Mouse (Mus musculus) skeletal muscle tissue, adult 2 months (tissue): Measurements from ENCODE around the gene Egfl8.

Experiments used
- DNase-seq: peaks from one replicate; pipeline ENCODE4 v3.0.0-alpha.2; 2012; ENCODE audit warnings: low read depth, low spot score

Gene Egfl8

DNA sequence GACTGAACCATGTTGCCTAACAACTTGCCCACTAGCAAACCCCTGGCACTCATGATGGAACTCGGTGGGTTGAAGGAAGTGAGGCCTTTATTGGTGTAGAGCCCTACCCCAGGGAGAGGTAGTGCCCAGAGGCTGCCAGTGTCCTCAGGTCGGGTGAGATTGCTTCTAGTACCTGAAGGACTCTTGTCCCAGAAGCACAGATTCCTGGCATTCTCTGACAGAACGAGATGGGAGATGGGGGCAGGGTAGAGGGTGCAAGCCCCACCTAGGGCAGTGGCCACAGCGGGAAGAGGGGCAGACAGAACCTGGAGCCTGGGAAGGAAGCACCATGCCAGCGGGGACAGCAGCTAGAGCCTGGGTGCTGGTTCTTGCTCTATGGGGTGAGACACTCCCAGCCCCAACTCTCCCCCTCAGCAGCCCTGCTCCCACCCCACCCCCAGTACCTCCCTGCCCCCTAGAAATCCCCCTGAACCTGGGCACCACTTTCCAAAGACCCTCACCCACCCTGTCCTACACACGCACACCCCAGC lies 18.1 kb downstream of the Egfl8 start, which contains the start of gene Ager:
TSS of gene Ager (plus strand) at position 297 of the 530 bp plus-strand sequence.
- no peak for DNase-seq

GRCm38 (mm10) chr17:34596098-34596497 lies 19.7 kb downstream of the Egfl8 start:
- no peak for DNase-seq

GRCm38 (mm10) chr17:34593752-34594525 lies 21.8 kb downstream of the Egfl8 start:
- DNase-seq = no peak

GRCm38 (mm10) chr17:34592581-34593549 lies 22.9 kb downstream of the Egfl8 start:
- DNase-seq = no peak

DNA sequence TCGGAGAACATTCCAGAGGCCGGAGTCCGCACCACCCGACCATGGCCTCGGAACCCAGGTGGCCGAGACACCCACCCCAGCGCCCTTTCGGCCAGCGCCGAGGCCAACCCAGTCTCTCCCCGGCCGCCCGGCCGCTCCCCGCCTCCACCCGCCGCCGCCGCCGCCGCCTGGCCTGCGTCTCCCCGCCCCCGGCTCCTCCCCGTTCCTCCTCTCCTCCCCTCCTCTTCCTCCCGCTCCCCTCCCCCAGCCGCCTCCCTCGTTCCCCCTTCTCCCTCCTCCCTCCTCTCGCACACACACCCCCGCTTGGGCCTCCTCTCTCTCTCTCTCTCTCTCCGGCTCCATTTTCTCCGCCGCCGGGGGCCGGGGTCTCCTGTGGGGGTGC lies 23.8 kb downstream of the Egfl8 start:
- DNase-seq = peak; percentile 80

GRCm38 (mm10) chr17:34591029-34591993 lies 24.5 kb downstream of the Egfl8 start, which contains the start of gene Pbx2:
Gene Pbx2 (plus strand): TSS chr17:34591266.
- DNase-seq = no peak

DNA sequence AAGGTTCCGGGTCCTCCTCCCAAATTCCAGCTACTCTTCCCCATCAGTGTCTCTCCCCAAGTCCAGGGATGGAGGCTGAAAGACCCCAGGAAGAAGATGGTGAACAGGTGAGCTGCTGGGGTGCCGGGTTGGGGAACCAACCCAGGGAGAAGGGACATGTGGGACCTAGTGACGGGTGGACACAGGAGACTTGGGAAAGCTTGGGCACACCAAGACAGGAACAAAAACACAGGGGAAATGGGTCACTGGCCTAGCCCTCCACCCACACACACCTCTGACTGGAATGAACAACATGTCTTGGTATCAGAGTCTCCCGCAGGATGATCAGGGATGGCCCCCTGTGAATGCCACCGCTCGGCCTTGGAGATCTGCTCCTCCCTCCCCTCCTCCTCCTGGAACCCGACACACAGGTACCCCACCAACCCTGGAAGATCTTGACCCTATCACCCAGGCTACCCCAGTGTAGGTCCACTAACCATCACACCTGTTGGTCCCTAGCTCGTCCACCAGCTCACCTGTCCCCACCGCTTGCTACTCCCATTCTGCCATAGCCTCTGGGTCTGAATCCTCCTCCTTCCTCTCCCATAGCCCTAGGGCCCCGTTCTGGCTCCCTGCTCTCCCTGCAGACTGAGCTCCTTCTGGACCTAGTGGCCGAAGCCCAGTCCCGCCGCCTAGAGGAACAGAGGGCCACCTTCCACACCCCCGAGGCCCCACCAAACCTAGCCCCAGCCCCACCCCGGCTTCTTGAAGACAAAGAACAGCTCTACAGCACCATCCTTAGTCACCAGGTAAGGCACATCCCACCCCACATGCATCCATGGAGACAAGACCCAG lies 25.4 kb downstream of the Egfl8 start:
- DNase-seq = no peak

- DNase-seq = peak; percentile 69
Measured at GRCm38 (mm10) chr17:34589681-34590101, 26.1 kb downstream of the Egfl8 start, which contains the start of gene Gpsm3. Gene Gpsm3 (plus strand): TSS chr17:34589806.

- no peak for DNase-seq
Measured at GRCm38 (mm10) chr17:34589206-34589605, 26.6 kb downstream of the Egfl8 start.

- DNase-seq = no peak
Measured at GRCm38 (mm10) chr17:34588767-34589166, 27.0 kb downstream of the Egfl8 start.

- DNase-seq = no peak
Measured at GRCm38 (mm10) chr17:34587814-34588213, 28.0 kb downstream of the Egfl8 start.

DNA sequence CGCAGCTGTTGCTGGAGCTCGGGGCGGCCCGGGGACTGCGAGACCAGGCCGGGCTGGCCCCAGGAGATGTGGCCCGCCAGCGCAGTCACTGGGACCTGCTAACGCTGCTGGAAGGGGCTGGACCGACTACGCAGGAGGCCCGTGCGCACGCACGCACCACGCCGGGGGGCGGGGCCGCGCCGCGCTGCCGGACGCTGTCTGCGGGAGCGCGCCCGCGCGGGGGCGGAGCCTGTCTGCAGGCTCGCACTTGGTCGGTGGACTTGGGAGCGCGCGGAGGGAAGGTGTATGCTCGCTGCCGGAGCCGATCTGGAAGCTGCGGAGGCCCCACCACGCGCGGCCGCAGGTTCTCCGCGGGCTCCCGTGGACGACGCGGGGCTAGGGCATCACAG lies 28.4 kb downstream of the Egfl8 start:
- peak; percentile 89 for DNase-seq

- peak; percentile 66 for DNase-seq
Measured at GRCm38 (mm10) chr17:34586796-34587422, 28.9 kb downstream of the Egfl8 start.

DNA sequence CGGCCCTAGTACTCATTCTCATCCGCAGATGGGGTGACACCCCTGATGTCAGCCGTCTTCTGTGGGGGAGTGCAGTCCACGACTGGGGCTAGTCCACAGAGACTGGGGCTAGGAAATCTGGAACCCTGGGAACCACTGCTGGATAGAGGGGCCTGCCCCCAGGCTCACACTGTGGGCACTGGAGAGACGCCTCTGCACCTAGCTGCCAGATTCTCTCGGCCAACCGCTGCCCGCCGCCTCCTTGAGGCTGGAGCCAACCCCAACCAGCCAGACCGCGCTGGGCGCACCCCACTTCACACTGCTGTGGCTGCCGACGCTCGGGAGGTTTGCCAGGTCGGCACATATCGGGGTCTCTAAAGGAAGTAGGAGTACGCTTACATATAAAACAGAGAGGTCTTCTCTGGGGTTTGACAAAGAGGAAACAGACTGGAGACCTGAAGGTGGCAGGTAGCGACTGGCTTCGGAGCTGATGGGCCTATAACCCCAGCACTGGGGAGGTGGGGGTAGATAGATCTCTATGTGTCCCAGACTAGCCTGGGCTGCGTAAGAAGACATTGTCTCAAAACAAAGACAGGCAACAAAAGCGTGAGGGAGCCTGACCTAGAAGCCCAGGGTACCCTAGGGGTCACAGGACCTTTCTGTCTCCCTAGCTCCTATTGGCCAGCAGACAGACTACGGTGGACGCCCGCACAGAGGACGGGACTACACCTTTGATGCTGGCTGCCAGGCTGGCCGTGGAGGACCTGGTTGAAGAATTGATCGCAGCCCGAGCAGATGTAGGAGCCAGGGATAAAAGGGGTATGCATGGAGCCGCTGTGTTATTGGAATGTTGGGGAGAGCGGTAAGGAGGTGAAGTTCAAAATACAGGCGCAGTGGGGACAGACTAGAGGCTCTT lies 29.6 kb downstream of the Egfl8 start:
- DNase-seq = no peak

DNA sequence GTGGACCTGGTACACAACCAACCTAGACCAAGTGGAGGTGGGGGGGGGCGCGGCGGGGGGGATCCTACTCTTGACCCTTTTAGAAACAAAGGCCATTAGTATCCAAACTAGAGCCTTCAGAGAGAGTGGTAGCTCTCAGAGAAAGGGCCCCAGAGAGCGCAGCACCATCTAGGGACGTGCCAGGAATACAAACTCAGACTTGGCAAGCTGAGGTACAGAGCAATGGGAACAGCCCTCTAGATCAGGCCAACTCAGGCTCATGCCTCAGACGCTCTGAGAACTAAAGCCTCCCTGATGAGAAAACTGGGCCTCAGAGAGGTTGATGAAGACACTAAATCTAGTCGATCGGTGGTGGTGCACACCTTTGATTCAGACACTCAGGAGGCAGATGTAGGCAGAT lies 30.6 kb downstream of the Egfl8 start:
- no peak for DNase-seq

- no peak for DNase-seq
Measured at GRCm38 (mm10) chr17:34583819-34584218, 32.0 kb downstream of the Egfl8 start.

DNA sequence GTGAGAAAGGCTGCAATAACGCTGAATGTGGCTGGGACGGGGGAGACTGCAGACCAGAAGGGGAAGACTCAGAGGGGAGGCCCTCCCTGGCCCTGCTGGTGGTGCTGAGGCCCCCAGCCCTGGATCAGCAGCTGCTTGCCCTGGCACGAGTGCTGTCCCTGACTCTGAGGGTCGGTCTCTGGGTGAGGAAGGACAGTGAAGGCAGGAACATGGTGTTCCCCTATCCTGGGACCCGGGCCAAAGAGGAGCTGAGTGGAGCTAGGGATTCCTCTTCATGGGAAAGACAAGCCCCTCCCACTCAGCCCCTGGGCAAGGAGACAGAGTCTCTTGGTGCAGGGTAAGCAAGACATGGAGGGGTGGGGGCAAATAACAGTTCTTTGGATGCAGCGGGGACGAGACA lies 32.4 kb downstream of the Egfl8 start:
- no peak for DNase-seq

GRCm38 (mm10) chr17:34582528-34582927 lies 33.2 kb downstream of the Egfl8 start:
- DNase-seq = no peak
